Mouse (Mus musculus): ENCODE measurements at regions not wholly inside any gene's neighbourhood (a gene's known extent, or its start where the extent isn't known, plus 50 kb on each side); places are given as distances from the start of the nearest gene placed in this dataset.

DNA sequence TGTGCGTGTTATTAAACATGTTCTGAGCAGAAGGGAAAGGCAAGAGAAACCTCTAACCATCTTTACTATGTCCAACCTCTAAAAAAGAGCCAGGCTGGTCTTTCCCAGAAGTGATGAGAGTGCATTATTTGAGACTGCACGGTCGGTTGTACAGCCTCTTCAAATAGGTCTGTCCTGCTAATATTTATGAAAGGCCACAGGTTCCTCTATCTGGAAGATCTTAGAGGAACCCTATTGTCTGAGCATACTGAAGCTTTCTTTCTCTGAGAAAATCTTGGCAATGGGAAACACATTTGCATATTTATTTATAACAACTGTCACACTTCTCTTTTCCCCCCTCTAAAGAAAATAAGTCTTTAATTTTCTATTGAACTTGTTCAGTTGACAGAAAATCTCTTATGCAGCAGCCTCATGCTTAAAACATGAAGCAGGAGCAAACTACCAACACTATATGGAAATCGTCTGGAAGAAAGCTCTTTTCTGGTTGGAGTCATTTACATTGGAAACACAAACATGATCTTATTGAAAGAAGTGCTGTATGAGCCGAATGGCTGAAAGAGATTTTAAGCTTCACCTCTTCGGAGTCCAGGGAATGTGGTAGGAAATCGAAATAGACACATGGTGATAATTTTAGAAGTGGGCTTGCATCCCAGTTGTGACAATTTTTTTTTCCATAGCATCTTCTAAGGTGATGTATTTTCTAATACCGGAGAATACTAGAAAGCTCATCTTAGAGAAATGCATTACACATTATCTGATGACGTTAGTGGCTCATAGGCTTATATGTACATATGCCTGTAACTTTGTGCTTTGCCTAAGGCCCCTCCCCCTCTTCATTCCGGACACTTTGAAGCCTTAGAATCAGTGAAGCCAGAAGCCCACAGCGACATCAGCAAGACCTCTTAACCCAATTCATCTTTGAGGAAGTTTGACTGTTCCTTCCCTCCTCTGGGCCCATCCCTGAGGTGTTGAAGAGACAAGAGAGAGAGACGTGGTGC, 451.1 kb downstream of the Klf5 start:
- Histone ChIP-seq H3K4me3 (ENCODE audit: low read depth, low read length) (no peak overlapping the region), H3K36me3 (replicated peaks; ENCODE audit: control insufficient read depth, insufficient read depth, low read length) (no peaks in the 10 kb centered on the region), H3K27ac (ENCODE audit: low read depth) (no peak overlapping the region), H3K9ac (replicated peaks; ENCODE audit: low read depth, low read length) (no peak overlapping the region), H3K9me3 (replicated peaks; ENCODE audit: control insufficient read depth, low read length) (no peaks in the 10 kb centered on the region), H3K4me1 (ENCODE audit: control insufficient read depth, insufficient read depth) (no peaks in the 10 kb centered on the region), H3K4me2 (ENCODE audit: low read depth, low read length) (no peak overlapping the region), H3K27me3 (ENCODE audit: control insufficient read depth, insufficient read depth, low read length) (0 out of 2 replicates have a peak, but pooled peaks cover 3% of the 10 kb centered on the region)
- ATAC-seq (ENCODE audit: insufficient read depth, low read depth) (no peak), DNase-seq (ENCODE audit: low spot score) (no peak)
- WGBS: 67% methylated on average over 12 of the region's 12 CpGs
- no peak for TF ChIP-seq CTCF (IDR thresholded peaks at IDR 0.05; ENCODE audit: low read depth)
- no peak for TF ChIP-seq EP300 (IDR thresholded peaks at IDR 0.05; ENCODE audit: low read depth)

DNA sequence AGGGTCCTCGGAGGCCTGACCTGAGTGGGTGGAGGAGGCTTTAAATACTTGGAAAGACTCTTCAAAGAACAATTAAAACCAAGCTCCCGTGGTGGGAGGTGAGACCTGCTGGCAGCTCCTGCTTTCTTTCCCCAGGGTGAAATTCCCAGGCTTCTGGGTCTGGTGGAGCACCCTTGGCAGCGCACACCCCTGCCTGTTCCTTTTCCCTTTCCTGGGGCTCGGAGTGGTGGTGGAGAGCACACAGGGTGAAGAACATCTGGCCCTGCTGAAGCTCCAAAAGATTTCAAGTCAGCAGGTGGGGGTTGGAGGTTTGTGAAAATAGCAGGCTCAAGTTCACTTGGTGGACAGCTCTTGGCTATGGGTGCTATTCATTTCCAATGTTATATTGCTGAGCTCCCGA, 459.6 kb downstream of the Klf5 start:
- Histone ChIP-seq H3K4me2 (ENCODE audit: low read depth, low read length) (no peak overlapping the region), H3K27ac (ENCODE audit: low read depth) (no peak overlapping the region), H3K4me3 (ENCODE audit: low read depth, low read length) (no peak overlapping the region), H3K9ac (replicated peaks; ENCODE audit: low read depth, low read length) (no peak overlapping the region), H3K4me1 (ENCODE audit: control insufficient read depth, insufficient read depth) (no peaks in the 10 kb centered on the region), H3K9me3 (replicated peaks; ENCODE audit: control insufficient read depth, low read length) (no peaks in the 10 kb centered on the region), H3K36me3 (replicated peaks; ENCODE audit: control insufficient read depth, insufficient read depth, low read length) (no peaks in the 10 kb centered on the region), H3K27me3 (ENCODE audit: control insufficient read depth, insufficient read depth, low read length) (no peaks in the 10 kb centered on the region)
- ATAC-seq (ENCODE audit: insufficient read depth, low read depth) (no peak), DNase-seq (ENCODE audit: low spot score) (no peak)
- WGBS: 38% methylated on average over 5 of the region's 5 CpGs
- TF ChIP-seq EP300 (IDR thresholded peaks at IDR 0.05; ENCODE audit: low read depth) (no peak), CTCF (IDR thresholded peaks at IDR 0.05; ENCODE audit: low read depth) (no peak)

DNA sequence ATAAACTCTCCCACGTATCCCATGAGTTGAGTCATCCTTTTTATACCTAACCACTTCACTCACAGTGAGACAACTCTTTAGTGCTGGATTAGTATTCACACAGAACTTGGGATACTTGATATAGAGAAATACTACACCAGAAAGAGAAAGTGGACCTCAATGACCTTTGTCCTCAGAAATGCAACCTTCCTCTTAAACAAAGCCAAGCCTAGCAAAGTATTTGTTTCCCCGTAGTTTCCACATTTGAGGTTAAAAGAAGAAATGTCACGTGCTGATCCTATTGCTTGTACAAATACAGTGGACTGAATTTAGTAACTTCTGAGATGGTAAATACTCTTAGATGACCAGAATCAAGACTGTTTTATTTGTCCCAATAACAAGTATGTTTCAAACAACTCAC, 464.8 kb downstream of the Klf5 start:
- TF ChIP-seq EP300 (IDR thresholded peaks at IDR 0.05; ENCODE audit: low read depth): no peak
- no peak for TF ChIP-seq CTCF (IDR thresholded peaks at IDR 0.05; ENCODE audit: low read depth)
- 68% methylated on average over 3 of the region's 3 CpGs for WGBS
- no peak for ATAC-seq (ENCODE audit: insufficient read depth, low read depth)
- Histone ChIP-seq H3K4me2 (ENCODE audit: low read depth, low read length) (no peak overlapping the region), H3K27me3 (ENCODE audit: control insufficient read depth, insufficient read depth, low read length) (no peaks in the 10 kb centered on the region), H3K4me1 (ENCODE audit: control insufficient read depth, insufficient read depth) (no peaks in the 10 kb centered on the region), H3K36me3 (replicated peaks; ENCODE audit: control insufficient read depth, insufficient read depth, low read length) (no peaks in the 10 kb centered on the region), H3K9me3 (replicated peaks; ENCODE audit: control insufficient read depth, low read length) (no peaks in the 10 kb centered on the region), H3K4me3 (ENCODE audit: low read depth, low read length) (no peak overlapping the region), H3K27ac (ENCODE audit: low read depth) (no peak overlapping the region), H3K9ac (replicated peaks; ENCODE audit: low read depth, low read length) (no peak overlapping the region)
- no peak for DNase-seq (ENCODE audit: low spot score)

DNA sequence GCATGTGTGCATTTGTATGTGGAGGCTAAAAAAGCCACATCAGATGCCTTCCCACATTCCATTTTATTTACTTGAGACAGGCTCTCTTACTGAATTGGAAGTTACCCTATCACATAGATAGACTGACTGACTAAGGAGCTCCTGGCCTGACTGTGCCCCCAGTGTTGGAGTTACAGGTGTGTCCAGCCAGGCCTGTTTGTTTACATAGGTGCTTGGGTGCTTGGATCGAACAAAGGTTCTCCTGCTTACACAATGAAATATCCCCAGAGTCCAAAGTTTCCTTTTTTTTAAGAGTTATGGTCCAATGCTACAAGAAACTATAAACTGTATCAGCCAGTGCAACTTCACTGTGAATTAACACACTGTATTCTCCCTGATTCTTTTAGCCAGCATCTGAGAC, 472.5 kb downstream of the Klf5 start:
- Histone ChIP-seq H3K36me3 (replicated peaks; ENCODE audit: control insufficient read depth, insufficient read depth, low read length) (no peaks in the 10 kb centered on the region), H3K27ac (ENCODE audit: low read depth) (no peak overlapping the region), H3K27me3 (ENCODE audit: control insufficient read depth, insufficient read depth, low read length) (no peaks in the 10 kb centered on the region), H3K9me3 (replicated peaks; ENCODE audit: control insufficient read depth, low read length) (no peaks in the 10 kb centered on the region), H3K4me1 (ENCODE audit: control insufficient read depth, insufficient read depth) (no peaks in the 10 kb centered on the region), H3K9ac (replicated peaks; ENCODE audit: low read depth, low read length) (no peak overlapping the region), H3K4me2 (ENCODE audit: low read depth, low read length) (no peak overlapping the region), H3K4me3 (ENCODE audit: low read depth, low read length) (no peak overlapping the region)
- 89% methylated on average over 1 of the region's 1 CpGs for WGBS
- TF ChIP-seq CTCF (IDR thresholded peaks at IDR 0.05; ENCODE audit: low read depth) (no peak), EP300 (IDR thresholded peaks at IDR 0.05; ENCODE audit: low read depth) (no peak)
- no peak for DNase-seq (ENCODE audit: low spot score)
- no peak for ATAC-seq (ENCODE audit: insufficient read depth, low read depth)

DNA sequence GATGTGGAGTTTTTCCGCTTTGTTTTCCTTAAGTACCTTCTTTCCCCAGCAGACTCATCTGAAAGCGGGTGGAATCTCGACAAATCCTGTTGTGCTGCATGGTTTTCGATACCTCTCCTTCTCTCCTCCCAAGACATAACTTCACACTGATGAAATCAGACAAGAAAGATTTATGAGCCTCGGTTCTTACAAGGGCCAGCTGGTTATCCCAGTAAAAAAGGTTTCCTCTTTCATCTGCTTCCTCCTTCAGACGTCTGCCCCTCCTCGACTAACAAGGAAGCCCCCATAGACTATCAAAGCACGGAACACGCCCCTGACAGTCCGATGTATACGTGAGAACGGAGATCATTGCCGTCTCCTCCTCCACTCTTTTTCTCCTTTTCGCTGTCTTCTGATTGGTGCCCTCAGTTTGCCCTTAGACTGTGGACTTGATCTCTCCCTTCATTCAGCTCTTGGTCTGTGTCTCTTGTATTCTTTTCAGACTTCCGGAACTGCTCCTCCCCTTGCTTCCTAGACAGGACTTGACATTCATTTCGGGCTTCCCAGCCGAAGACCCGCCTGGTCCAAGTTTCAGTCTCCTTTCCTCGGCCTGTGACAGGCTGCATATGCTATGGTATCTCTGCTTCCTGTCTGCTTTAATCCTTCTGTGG, 474.4 kb downstream of the Klf5 start:
- Histone ChIP-seq H3K4me2 (ENCODE audit: low read depth, low read length) (peak overlapping the region; percentile 48), H3K4me3 (ENCODE audit: low read depth, low read length) (no peak overlapping the region; the same call in 1 of the 2 replicates), H3K27ac (ENCODE audit: low read depth) (no peak overlapping the region), H3K9me3 (replicated peaks; ENCODE audit: control insufficient read depth, low read length) (no peaks in the 10 kb centered on the region), H3K36me3 (replicated peaks; ENCODE audit: control insufficient read depth, insufficient read depth, low read length) (no peaks in the 10 kb centered on the region), H3K27me3 (ENCODE audit: control insufficient read depth, insufficient read depth, low read length) (no peaks in the 10 kb centered on the region), H3K9ac (replicated peaks; ENCODE audit: low read depth, low read length) (no peak overlapping the region), H3K4me1 (ENCODE audit: control insufficient read depth, insufficient read depth) (no peaks in the 10 kb centered on the region)
- 52% methylated on average over 19 of the region's 19 CpGs for WGBS
- TF ChIP-seq EP300 (IDR thresholded peaks at IDR 0.05; ENCODE audit: low read depth) (no peak), CTCF (IDR thresholded peaks at IDR 0.05; ENCODE audit: low read depth) (no peak)
- no peak for DNase-seq (ENCODE audit: low spot score)
- ATAC-seq (ENCODE audit: insufficient read depth, low read depth): peak; percentile 41; the same call in 1 of the 2 replicates

Measured in heart, postnatal 0 days (tissue).